In genomic region chr3:84870126-84870525, GRCm38 (mm10) we compare ENCODE assay signal across 20 mouse cellular contexts. TPM values are rescaled to one million over a fixed set of nuclear protein-coding genes. Genes with fewer than 3 reads are reported as not detected.
A peak's percentile ranks its signal among the peaks of the same experiment; 100 is the strongest.
DNase-seq lines count a peak whose midpoint lies in the region; ATAC-seq and TF ChIP-seq lines count a peak whose summit lies in the region.
"Had no signal": no experiment of that assay in that cellular context is flagged by ENCODE, and none has a peak within 500 bp of the region (broad histone marks: within the 10 kb centered on the region; RNA-seq: fewer than 3 reads in every experiment).

No protein-coding gene starts in this region.

- H3K4me3 ChIP-seq in heart, adult 2 months, result no peak overlapping the region
- no peak overlapping the region for H3K4me3 ChIP-seq in heart, embryonic 11.5 days (ENCODE audit: low read depth, low read length)
- H3K4me3 ChIP-seq in left cerebral cortex, adult 2 months, result no peak overlapping the region
- H3K4me3 ChIP-seq: embryonic facial prominence, embryonic 10.5 days; kidney, embryonic 15.5 days; limb, embryonic 13.5 days; liver, embryonic 13.5 days; midbrain, embryonic 13.5 days; neural tube, embryonic 12.5 days had no signal

- TF ChIP-seq EP300 in heart, adult 2 months (IDR thresholded peaks at IDR 0.05; ENCODE audit: insufficient read depth, low read depth, low read length), result no peak

- peak; percentile 71 for TF ChIP-seq CTCF in heart, adult 2 months (IDR thresholded peaks at IDR 0.05)
- peak; percentile 48 for TF ChIP-seq CTCF in left cerebral cortex, adult 2 months (IDR thresholded peaks at IDR 0.05)
- TF ChIP-seq CTCF in Patski (IDR thresholded peaks at IDR 0.05), result peak; percentile 47

- H3K27me3 ChIP-seq in heart, adult 2 months (ENCODE audit: control insufficient read depth, insufficient read depth, low read length), result no peaks in the 10 kb centered on the region
- no peaks in the 10 kb centered on the region for H3K27me3 ChIP-seq in heart, embryonic 11.5 days (ENCODE audit: control insufficient read depth, insufficient read depth, low read length)
- no peaks in the 10 kb centered on the region for H3K27me3 ChIP-seq in Patski
- H3K27me3 ChIP-seq: kidney, embryonic 15.5 days; limb, embryonic 13.5 days; liver, embryonic 13.5 days; midbrain, embryonic 13.5 days; neural tube, embryonic 12.5 days had no signal

- no peak overlapping the region for H3K9ac ChIP-seq in heart, adult 2 months (ENCODE audit: low read depth, low read length)
- no peak overlapping the region for H3K9ac ChIP-seq in heart, embryonic 11.5 days (ENCODE audit: low read depth, low read length)
- H3K9ac ChIP-seq: kidney, embryonic 15.5 days; limb, embryonic 13.5 days; liver, embryonic 13.5 days; midbrain, embryonic 13.5 days; neural tube, embryonic 12.5 days had no signal

- in situ Hi-C loops in Patski (cut with MboI; ENCODE audit: low pct_unique_long_range_greater_than_20kb), result no loop called here

- H3K9me3 ChIP-seq in heart, embryonic 11.5 days (replicated peaks; ENCODE audit: control insufficient read depth, low read length), result no peaks in the 10 kb centered on the region
- H3K9me3 ChIP-seq: embryonic facial prominence, embryonic 10.5 days; kidney, embryonic 15.5 days; limb, embryonic 13.5 days; liver, embryonic 13.5 days; midbrain, embryonic 13.5 days; neural tube, embryonic 12.5 days had no signal

- CTCF ChIA-PET in Patski (lab: Charles Lee), result interaction anchor here (0.7 to 6.4 kb wide), 10 partner anchors 9 to 556 kb away, joined by 3 to 50 read pairs (median 4); no protein-coding TSS in a partner anchor

- H3K4me1 ChIP-seq in heart, adult 2 months (ENCODE audit: control insufficient read depth, insufficient read depth, low read length), result peaks cover 6% of the 10 kb centered on the region
- 0 out of 2 replicates have a peak, but pooled peaks cover 5% of the 10 kb centered on the region for H3K4me1 ChIP-seq in heart, embryonic 11.5 days (ENCODE audit: control insufficient read depth, insufficient read depth, low read length)
- H3K4me1 ChIP-seq: embryonic facial prominence, embryonic 10.5 days had no signal

- no peak for DNase-seq in heart, adult 2 months
- DNase-seq in left cerebral cortex, adult 2 months (ENCODE audit: extremely low spot score in 1 of 2, low spot score in 2 of 2), result no peak
- DNase-seq in left cerebral cortex, postnatal 10 days (ENCODE audit: extremely low spot score in 1 of 2, low spot score in 2 of 2), result no peak
- DNase-seq in 416B (ENCODE audit: low read depth), result peak; percentile 42
- DNase-seq in Patski (ENCODE audit: low read depth, low spot score), result no peak
- DNase-seq in layer of hippocampus, adult 9-10 months (ENCODE audit: low spot score), result no peak
- DNase-seq: adrenal gland, postnatal 25 days; cerebellum, adult 9-10 months; gastrocnemius, postnatal 25 days; kidney, adult 11 months; liver, embryonic 13.5 days; right cerebral cortex, postnatal 14 days had no signal

- no peaks in the 10 kb centered on the region for H3K79me2 ChIP-seq in heart, adult 2 months (replicated peaks; ENCODE audit: control insufficient read depth, insufficient read depth, low read length)

- H3K36me3 ChIP-seq in heart, adult 2 months (ENCODE audit: control insufficient read depth, insufficient read depth, low read length), result peaks cover 10% of the 10 kb centered on the region; the same call in 1 of the 2 replicates
- no peaks in the 10 kb centered on the region for H3K36me3 ChIP-seq in heart, embryonic 11.5 days (ENCODE audit: control insufficient read depth, insufficient read depth, low read length)
- H3K36me3 ChIP-seq: embryonic facial prominence, embryonic 10.5 days; kidney, embryonic 15.5 days; limb, embryonic 13.5 days; liver, embryonic 13.5 days; midbrain, embryonic 13.5 days; neural tube, embryonic 12.5 days had no signal

- H3K4me2 ChIP-seq in heart, embryonic 11.5 days, result no peak overlapping the region
- H3K4me2 ChIP-seq: kidney, embryonic 15.5 days; limb, embryonic 13.5 days; liver, embryonic 13.5 days; midbrain, embryonic 13.5 days; neural tube, embryonic 12.5 days had no signal

- no peak overlapping the region for H3K27ac ChIP-seq in heart, adult 2 months
- no peak overlapping the region for H3K27ac ChIP-seq in heart, embryonic 11.5 days (ENCODE audit: low read depth, low read length)
- no peak overlapping the region for H3K27ac ChIP-seq in left cerebral cortex, adult 2 months
- H3K27ac ChIP-seq: embryonic facial prominence, embryonic 10.5 days; kidney, embryonic 15.5 days; limb, embryonic 13.5 days; liver, embryonic 13.5 days; midbrain, embryonic 13.5 days; neural tube, embryonic 12.5 days had no signal

- intact Hi-C loops in heart, adult 2 months (cut with DNase I), result no loop called here
- intact Hi-C loops in left cerebral cortex, adult 2 months (cut with DNase I), result no loop called here
- intact Hi-C loops in left cerebral cortex, postnatal 10 days (cut with DNase I), result no loop called here

- no peak for TF ChIP-seq POLR2A in heart, adult 2 months (IDR thresholded peaks at IDR 0.05; ENCODE audit: insufficient read depth, low read depth, low read length)

- POLR2A ChIA-PET in Patski (lab: Charles Lee), result no interaction called here

- ATAC-seq in heart, embryonic 11.5 days (replicated peaks; ENCODE audit: insufficient number of reproducible peaks, low FRiP score, low TSS enrichment), result no peak
- no peak for ATAC-seq in Patski
- ATAC-seq: forebrain, embryonic 16.5 days; hindbrain, embryonic 16.5 days; midbrain, embryonic 13.5 days had no signal

RNA-seq across cellular contexts. Expression of gene Fbxw7, which starts 55.1 kb away (rescaled TPM):
- total RNA-seq in heart, adult 2 months (2021), result 10 to 100 TPM; 42.8 to 44.9 TPM
- polyA plus RNA-seq in heart, adult 2 months (2012; rRNA removed), result 14.3 and 34.5 TPM in 2 replicates
- polyA plus RNA-seq in heart, embryonic 11.5 days (2014; fragmentation: Nextera tagmentation; extraction: Ambion mirVana), result 7.5 and 8.4 TPM in 2 replicates
- 100 to 1,000 TPM; 234 to 282 TPM for total RNA-seq in left cerebral cortex, adult 2 months (2021)
- total RNA-seq in left cerebral cortex, postnatal 10 days (2021), result 100 to 1,000 TPM; 207 to 220 TPM
- 23.5 TPM for polyA plus RNA-seq in Patski (2021)

Comparison
In these comparisons a context has a peak if more than half of its experiments do, and no peak if none do; other contexts are left out.
1. RNA of gene Fbxw7, which starts 55.1 kb away (total RNA-seq): 234 to 282 TPM in left cerebral cortex, adult 2 months and 207 to 220 TPM in left cerebral cortex, postnatal 10 days; 42.8 to 44.9 TPM in heart, adult 2 months; every median in the first group is over 4 times any median in the second.
2. Peak in every context shown above with its lines, with median percentiles within 50 percentile points of each other: CTCF ChIP-seq.